Mouse (Mus musculus) embryonic fibroblast, embryonic 13.5 days (primary cell): ENCODE measurements around the gene Miga2.

ENCODE experiments used
- CTCF ChIP-seq: IDR thresholded peaks from 2 replicates; pipeline ENCODE4 v1.5.1; 2011; ENCODE audit warnings: mild to moderate bottlenecking, control low read depth, low read length, moderate library complexity, borderline replicate concordance; ENCODE audit not compliant: insufficient read depth
- POLR2A ChIP-seq: IDR thresholded peaks from 2 replicates; pipeline ENCODE4 v1.6.1; 2011; ENCODE audit warnings: low read depth, mild to moderate bottlenecking, control low read depth, low read length, moderate library complexity

DNA sequence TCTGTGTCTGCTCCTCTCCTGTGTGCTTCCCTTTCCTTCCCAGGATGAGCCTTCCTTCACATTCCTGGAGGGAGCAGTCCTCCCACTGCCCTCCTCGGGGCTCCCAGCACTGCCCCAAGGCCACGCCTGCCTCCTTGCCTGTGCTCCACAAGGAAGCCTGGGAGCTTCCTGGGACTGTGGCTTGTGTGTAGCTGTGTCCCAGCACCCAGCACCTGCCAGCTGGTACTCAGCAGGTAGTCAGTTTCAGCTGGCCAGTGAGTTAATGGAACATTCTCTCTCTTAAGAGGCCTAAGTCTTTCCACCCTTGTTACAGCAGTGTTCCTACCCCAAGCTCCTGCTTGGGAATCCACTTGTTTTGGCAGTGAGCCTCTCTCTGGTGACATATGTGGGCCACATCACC lies 38.8 kb downstream of the Miga2 start:
- TF ChIP-seq CTCF (no peak), POLR2A (no peak)
